Mouse (Mus musculus) limb, embryonic 15.5 days (tissue): ENCODE data around the gene Dtnb. TPM values are rescaled to one million over a fixed set of nuclear protein-coding genes. Genes with fewer than 3 reads are reported as not detected.

Experiments used
- ATAC-seq: fragments of 200-750 bp; cut with Nextera tagmentation; 2 replicates; pipeline ENCODE4 v1.8.0; 2017; ENCODE audit warnings: low read depth, moderate TSS enrichment; ENCODE audit not compliant: insufficient number of reproducible peaks, low FRiP score, low TSS enrichment
- H3K27ac ChIP-seq: fragments of 300-500 bp; sonication (generic); 2 replicates; pipeline ENCODE4 v1.5.1; 2015; ENCODE audit warnings: moderate library complexity, mild to moderate bottlenecking, inconsistent platforms
- H3K27me3 ChIP-seq: fragments of 300-500 bp; sonication (generic); 2 replicates; pipeline ENCODE4 v1.6.1; 2015; ENCODE audit warnings: inconsistent platforms
- H3K36me3 ChIP-seq: fragments of 300-500 bp; sonication (generic); 2 replicates; pipeline ENCODE4 v1.6.1; 2015; ENCODE audit warnings: inconsistent platforms
- H3K4me1 ChIP-seq: fragments of 300-500 bp; sonication (generic); 2 replicates; pipeline ENCODE4 v1.6.1; 2015; ENCODE audit warnings: inconsistent platforms
- H3K4me2 ChIP-seq: fragments of 300-500 bp; sonication (generic); 2 replicates; pipeline ENCODE4 v1.6.1; 2015; ENCODE audit warnings: mild to moderate bottlenecking, inconsistent platforms
- H3K4me3 ChIP-seq: fragments of 300-500 bp; sonication (generic); 2 replicates; pipeline ENCODE4 v1.5.1; 2015; ENCODE audit warnings: mild to moderate bottlenecking, inconsistent platforms
- H3K9ac ChIP-seq: fragments of 300-500 bp; sonication (generic); 2 replicates; pipeline ENCODE4 v1.6.1; 2015; ENCODE audit warnings: inconsistent platforms
- H3K9me3 ChIP-seq: fragments of 300-500 bp; sonication (generic); 2 replicates; pipeline ENCODE4 v1.6.1; 2016; ENCODE audit warnings: inconsistent platforms
- WGBS: fragments of 180-500 bp; shearing (Covaris S2); methylation state at CpG from one replicate; pipeline ENCODE4 v1.1.7; 2015; 5-methylcytosine and 5-hydroxymethylcytosine counted together
- polyA plus RNA-seq: library from polyadenylated mRNA; unstranded; fragments of >200 nt; fragmentation: Nextera tagmentation; extraction: Ambion mirVana; gene quantifications from 2 replicates; pipeline ENCODE4 v1.2.1, GENCODE M21; 2015

Gene Dtnb
- polyA plus RNA-seq, 1 experiment from 2014 or later: 28.6 TPM

DNA sequence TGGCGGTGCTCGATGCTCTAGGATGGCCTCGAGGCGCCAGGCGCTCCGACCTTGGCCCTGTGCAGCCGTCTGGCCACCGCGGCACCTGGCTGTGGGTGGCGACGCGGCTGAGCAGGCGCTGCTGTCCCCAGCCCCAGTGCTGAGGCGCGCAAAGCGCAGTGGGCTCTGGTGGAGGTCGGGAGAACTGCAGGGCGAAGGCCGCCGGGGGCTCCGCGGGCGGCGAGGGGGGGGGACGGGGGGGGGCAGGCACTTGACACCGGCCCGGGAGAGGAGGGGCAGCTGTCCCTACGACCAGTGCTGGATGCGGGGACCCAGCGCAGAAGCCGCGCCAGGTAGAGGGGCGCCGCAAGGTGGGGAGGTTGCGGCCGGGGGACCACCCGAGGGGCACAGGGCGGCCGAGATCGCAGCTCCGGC is 234.1 kb downstream of the Dtnb start:
- Histone ChIP-seq H3K9ac (peak overlapping the region; percentile 78), H3K36me3 (no peaks in the 10 kb centered on the region), H3K9me3 (no peaks in the 10 kb centered on the region), H3K4me2 (peak overlapping the region; percentile 74), H3K27ac (peak overlapping the region; percentile 95), H3K4me3 (peak overlapping the region; percentile 75), H3K27me3 (no peaks in the 10 kb centered on the region), H3K4me1 (peaks cover 38% of the 10 kb centered on the region)
- peak; percentile 68 for ATAC-seq
- under 1% methylated on average over 31 of the region's 41 CpGs for WGBS

DNA sequence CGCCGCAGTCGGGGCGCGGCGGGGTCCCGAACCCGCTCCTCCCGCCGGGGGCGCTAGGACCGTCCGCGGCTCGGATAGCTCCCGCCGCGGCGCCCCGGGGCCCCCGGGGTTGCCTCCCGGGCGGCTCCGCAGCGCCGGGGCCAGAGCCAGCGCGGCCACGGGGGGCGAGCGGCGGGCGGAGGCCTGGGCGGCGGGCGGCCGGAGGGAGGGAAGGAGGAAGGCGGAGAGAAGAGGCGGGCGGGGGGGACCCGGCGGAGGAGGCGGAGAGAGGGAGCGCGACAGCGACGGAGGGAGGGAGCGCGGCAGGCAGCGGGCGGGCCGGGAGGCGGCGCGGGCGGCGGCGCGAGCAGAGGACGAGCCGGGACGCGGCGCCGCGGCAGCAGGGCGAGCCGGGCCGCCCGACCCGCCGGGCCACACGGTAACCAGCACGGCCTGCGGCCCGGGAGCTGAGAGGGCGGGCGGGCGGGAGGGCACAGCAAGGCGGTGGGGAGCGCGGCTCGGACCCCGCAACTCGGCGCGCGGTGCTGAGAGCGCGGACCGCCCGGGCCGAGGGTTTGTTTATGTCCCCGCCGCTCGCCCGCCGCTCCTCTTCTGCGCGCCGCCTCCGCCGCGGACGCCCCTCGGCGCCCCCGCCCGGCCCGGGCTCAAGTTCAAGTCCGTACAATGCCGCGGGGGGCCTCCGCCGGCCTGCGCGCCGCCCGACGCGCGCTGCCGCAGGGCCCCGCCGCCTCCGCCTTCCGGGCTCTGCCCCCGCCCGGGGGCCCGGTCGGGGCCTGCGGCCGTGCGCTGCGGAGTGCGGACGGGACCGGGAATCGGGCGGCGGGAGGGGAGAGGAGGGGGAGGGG is 234.7 kb downstream of the Dtnb start:
- peak overlapping the region; percentile 95 for H3K27ac ChIP-seq
- no peaks in the 10 kb centered on the region for H3K36me3 ChIP-seq
- peaks cover 44% of the 10 kb centered on the region for H3K4me1 ChIP-seq
- WGBS: 1% methylated on average over 64 of the region's 141 CpGs
- peak overlapping the region; percentile 78 for H3K9ac ChIP-seq
- no peaks in the 10 kb centered on the region for H3K9me3 ChIP-seq
- H3K4me2 ChIP-seq: peak overlapping the region; percentile 74
- peak overlapping the region; percentile 75 for H3K4me3 ChIP-seq
- H3K27me3 ChIP-seq: no peaks in the 10 kb centered on the region
- peak; percentile 61 for ATAC-seq

DNA sequence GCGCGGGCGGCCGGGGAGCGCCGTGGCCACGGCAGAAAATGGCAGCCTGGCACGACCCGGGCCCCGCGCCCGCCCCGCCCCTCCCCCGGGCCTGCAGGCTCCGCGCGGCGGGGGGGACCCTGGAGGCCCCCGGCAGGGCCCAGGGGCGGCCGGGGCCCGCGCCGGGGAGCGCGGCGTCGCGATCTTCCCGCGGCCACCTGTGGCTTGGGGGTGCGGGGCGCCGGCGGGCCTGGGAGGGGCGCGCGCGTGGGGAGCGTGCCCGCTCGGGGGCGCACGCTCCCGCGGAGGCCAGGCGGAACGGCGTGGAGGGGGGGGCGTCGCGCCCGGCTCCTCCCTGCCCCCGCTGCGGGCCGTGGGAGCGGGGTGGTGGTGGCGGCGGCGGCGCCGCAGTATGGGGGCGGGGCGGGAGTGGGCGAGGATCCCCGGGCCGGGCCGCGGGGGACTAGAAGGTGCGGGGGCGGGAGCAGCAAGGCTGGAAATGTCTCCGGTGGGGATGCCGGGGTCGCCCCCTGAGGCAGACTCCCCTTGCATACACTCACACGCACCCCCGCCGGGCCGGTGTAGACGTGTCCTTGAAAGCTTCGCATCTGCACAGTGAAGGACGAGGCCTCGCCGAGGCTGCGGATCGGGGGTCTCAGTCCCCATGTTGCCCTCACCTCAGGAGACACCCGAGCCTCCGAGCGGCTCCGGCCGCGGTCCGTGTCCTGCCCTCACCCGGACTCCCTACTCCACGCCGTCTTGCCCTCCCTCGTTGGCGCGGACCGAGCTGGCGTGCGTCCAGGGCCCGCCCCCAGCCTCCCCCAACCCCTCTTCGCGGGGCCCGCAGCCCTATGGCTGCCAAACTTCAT is 235.6 kb downstream of the Dtnb start:
- Histone ChIP-seq H3K4me2 (peak overlapping the region; percentile 74), H3K4me3 (peak overlapping the region; percentile 75), H3K9ac (peak overlapping the region; percentile 78), H3K36me3 (no peaks in the 10 kb centered on the region), H3K27ac (peak overlapping the region; percentile 95), H3K4me1 (peaks cover 49% of the 10 kb centered on the region), H3K27me3 (no peaks in the 10 kb centered on the region), H3K9me3 (no peaks in the 10 kb centered on the region)
- WGBS: under 1% methylated on average over 64 of the region's 105 CpGs
- ATAC-seq: peak; percentile 45

DNA sequence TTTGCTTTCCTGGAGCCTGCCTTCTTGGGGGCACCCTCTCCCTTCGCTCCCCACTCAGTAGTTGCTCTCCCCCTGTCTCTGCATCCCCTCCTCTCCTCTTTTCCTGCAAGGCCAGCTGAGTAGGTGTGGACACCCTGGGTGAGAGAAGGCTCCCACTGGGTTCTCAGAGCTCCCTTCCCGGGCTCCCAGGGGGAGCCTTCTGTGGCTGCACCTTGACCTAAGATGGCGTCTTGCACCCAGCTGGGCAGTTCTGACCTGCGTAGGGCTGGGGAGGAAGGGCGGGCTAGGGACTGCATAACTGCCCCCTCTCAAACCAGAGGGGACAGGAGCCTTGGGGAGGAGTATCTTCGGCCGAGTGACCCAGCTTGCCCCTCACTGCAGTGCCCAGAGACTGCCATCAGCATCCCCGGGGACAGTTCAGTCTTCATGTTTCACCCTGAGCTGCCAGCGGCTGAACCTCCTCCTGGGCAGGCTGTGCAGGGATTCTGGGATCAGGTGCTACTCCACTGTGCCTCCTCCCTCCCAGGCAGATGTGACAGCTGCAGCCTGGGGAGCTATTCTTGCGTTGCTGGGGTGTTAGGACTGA is 236.3 kb downstream of the Dtnb start:
- H3K4me2 ChIP-seq: peak overlapping the region; percentile 74
- WGBS: 3% methylated on average over 10 of the region's 10 CpGs

DNA sequence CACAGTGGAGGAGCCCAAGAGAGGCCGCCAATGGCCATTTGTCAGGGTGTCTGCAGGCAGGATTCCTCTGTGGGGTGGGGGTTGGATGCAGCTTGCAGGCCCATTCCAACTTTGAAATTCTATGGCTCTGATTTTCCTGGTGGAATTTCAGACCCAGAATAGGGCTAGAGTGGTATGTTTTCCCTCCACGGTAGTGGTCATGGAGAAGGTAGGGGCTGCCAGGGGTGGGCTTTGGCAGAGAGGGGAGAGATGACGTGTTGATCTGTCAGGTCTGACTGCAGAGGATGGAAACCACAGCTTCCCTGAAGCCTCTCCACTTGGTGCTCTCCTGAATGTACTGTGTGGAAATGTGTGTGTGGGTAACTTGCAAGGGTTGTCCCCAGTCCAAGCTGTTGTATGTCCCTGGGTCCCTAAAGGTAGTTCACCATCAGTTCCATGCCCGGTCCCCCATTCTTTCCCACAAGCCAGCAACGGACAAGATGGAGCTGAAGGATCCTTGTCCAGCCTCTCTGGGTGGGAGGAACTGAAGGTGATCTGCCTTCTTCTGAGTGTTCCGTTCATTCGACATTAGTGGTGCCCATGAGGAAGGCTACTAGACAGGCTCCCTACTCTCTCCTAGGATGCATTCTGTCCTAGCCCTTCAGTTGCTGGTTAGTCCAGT is 237.5 kb downstream of the Dtnb start:
- Histone ChIP-seq H3K4me2 (peak overlapping the region; percentile 25; the same call in 1 of the 2 replicates), H3K9me3 (no peaks in the 10 kb centered on the region), H3K4me3 (0 out of 2 replicates have a peak overlapping the region, but pooled peaks have one; percentile 1), H3K36me3 (no peaks in the 10 kb centered on the region), H3K27me3 (no peaks in the 10 kb centered on the region), H3K9ac (no peak overlapping the region), H3K27ac (peak overlapping the region; percentile 68), H3K4me1 (peaks cover 52% of the 10 kb centered on the region)
- ATAC-seq: no peak
- 65% methylated on average over 7 of the region's 7 CpGs for WGBS

More for the DNA sequence above, 236.3 kb downstream of the Dtnb start:
- Histone ChIP-seq H3K9me3 (no peaks in the 10 kb centered on the region), H3K27me3 (no peaks in the 10 kb centered on the region), H3K4me3 (peak overlapping the region; percentile 75), H3K36me3 (no peaks in the 10 kb centered on the region), H3K9ac (peak overlapping the region; percentile 78), H3K4me1 (peaks cover 51% of the 10 kb centered on the region), H3K27ac (peak overlapping the region; percentile 95)
- ATAC-seq: no peak

DNA sequence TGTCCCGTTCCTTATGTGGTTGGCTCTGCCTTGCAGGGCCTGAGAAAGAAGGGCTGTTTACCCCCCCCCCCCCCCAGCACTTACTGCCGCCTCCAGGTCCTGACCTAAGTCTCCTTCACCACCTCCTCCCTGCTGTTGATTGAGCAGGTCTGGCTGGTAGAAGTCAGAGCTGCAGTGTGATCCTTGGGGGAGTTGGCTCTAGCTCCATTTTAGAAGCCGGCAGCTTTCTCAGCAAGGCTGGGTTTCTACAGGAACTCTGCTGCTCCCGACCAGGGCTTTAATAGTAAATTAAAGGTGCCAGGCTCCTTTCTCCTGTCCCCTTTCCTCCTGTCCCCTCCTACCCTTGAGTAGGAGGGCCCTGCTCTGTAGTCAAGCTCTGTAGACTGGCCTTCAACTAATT is 238.3 kb downstream of the Dtnb start:
- H3K4me1 ChIP-seq: peaks cover 60% of the 10 kb centered on the region
- H3K9me3 ChIP-seq: no peaks in the 10 kb centered on the region
- peak overlapping the region; percentile 68; the same call in 1 of the 2 replicates for H3K27ac ChIP-seq
- no peak overlapping the region for H3K9ac ChIP-seq
- no peak for ATAC-seq
- H3K4me3 ChIP-seq: 0 out of 2 replicates have a peak overlapping the region, but pooled peaks have one; percentile 1
- H3K36me3 ChIP-seq: no peaks in the 10 kb centered on the region
- WGBS: 20% methylated on average over 4 of the region's 4 CpGs
- H3K27me3 ChIP-seq: no peaks in the 10 kb centered on the region
- H3K4me2 ChIP-seq: peak overlapping the region; percentile 10; the same call in 1 of the 2 replicates

DNA sequence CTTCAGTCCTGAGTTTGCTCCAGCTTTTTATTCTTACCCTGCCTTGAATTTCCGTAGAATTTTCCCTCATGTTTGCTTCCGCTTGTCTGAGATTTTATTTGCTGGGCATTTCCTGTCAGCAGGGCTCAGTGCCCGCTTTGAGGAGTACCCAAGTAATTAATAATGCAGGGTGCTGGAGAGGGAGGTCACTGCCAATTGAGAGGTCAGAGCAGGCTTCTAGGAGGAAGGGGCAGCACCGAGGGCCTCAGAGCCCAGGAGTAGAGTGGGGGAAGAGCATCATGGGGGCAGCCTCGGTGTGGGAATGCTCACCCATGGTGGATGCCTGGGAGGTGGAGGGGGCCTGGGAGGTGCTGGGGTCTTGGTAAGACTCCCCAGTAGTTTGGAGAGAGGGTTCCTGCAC is 239.4 kb downstream of the Dtnb start:
- Histone ChIP-seq H3K9ac (no peak overlapping the region), H3K4me3 (no peak overlapping the region), H3K36me3 (no peaks in the 10 kb centered on the region), H3K9me3 (no peaks in the 10 kb centered on the region), H3K4me1 (peaks cover 61% of the 10 kb centered on the region), H3K27ac (peak overlapping the region; percentile 2), H3K4me2 (no peak overlapping the region; the same call in 1 of the 2 replicates), H3K27me3 (no peaks in the 10 kb centered on the region)
- 23% methylated on average over 5 of the region's 5 CpGs for WGBS
- no peak for ATAC-seq

DNA sequence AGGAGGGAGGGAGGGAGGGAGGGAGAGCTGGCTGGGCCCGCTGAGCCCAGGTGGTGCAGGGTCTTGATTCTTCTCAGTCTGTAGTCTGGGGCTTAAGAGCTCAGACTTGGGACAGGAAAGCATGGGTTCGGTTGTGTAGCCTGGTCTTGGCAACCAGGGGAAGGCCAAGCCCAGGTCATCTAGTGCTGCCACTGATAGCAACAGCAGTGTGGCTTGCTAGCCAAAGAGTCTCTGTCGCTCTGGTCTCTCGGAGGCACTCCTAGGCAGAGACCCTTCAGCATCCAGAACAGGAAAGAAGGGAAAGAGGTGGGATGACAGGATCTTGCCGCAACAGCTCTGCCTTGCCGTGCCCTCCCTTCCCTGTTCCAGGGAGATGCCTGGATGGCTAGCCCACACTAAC is 240.1 kb downstream of the Dtnb start:
- Histone ChIP-seq H3K4me2 (no peak overlapping the region), H3K27ac (no peak overlapping the region), H3K9me3 (no peaks in the 10 kb centered on the region), H3K27me3 (no peaks in the 10 kb centered on the region), H3K36me3 (no peaks in the 10 kb centered on the region), H3K4me1 (peaks cover 68% of the 10 kb centered on the region), H3K4me3 (no peak overlapping the region), H3K9ac (no peak overlapping the region)
- ATAC-seq: no peak
- 53% methylated on average over 6 of the region's 6 CpGs for WGBS

DNA sequence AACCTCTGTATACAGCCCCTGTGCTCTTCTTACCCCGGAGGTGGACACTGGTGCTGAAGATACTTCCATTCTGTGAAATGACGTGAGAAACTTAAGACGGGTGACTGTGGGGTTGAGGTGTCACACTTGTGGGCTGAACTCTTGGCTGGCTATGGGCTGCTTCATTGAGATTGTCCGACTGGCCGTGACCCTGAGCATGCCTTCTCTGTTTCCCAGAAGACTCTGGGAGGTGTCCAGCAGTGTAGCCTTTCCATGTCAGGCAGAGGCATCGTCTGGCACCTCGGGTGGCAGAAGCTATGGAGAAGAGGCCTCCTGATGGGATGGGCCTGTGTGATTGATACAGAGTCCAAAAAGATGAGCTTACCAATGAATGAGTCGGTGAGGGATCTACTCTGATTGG is 241.0 kb downstream of the Dtnb start:
- WGBS: 88% methylated on average over 8 of the region's 8 CpGs

DNA sequence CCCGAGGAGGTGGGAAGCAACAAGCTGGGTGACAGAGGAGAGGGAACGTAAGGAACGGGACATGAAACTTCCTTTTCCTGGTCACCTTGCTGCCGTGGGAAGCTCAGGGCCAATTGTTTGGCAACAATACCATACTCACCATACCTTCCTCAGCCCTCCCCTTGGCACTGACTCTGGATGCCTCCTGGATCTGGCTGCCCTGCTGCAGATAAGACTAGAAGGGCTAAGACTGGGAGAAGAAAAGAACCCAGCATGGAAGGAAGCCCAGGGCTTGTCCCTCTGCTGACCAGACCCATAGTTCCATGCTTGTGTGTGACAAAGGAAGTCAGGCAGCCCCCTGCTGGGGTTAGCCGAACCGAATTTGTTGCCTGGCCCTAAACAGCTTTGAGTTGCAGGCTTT is 243.2 kb downstream of the Dtnb start:
- 52% methylated on average over 6 of the region's 6 CpGs for WGBS
- peaks cover 72% of the 10 kb centered on the region for H3K4me1 ChIP-seq
- ATAC-seq: no peak

More for the DNA sequence above, 241.0 kb downstream of the Dtnb start:
- no peaks in the 10 kb centered on the region for H3K36me3 ChIP-seq
- no peak overlapping the region for H3K4me3 ChIP-seq
- peaks cover 74% of the 10 kb centered on the region for H3K4me1 ChIP-seq
- H3K27me3 ChIP-seq: no peaks in the 10 kb centered on the region
- no peak overlapping the region for H3K27ac ChIP-seq
- H3K4me2 ChIP-seq: no peak overlapping the region
- H3K9me3 ChIP-seq: no peaks in the 10 kb centered on the region
- no peak overlapping the region for H3K9ac ChIP-seq
- ATAC-seq: no peak

DNA sequence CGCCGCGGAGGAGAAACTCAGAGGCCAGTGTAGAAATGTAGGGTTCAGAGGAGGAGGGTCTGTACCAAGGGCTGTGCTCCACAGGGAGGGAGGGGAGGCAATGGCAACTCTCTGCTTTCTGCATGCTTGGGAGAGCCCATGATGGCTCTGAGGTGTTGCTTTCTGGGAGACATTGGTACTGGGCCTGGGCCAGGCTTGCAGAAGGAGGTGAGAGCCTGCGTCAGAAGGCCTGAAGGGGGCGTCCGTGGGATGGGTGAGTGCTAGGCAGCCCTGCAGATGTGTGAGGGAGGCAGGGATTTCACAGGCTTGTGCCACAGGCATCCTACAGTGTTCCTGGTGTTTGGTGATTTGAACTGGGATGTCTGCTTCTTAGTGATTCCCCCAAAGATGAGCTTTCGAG is 244.9 kb downstream of the Dtnb start:
- no peaks in the 10 kb centered on the region for H3K36me3 ChIP-seq
- WGBS: 61% methylated on average over 7 of the region's 7 CpGs
- H3K27ac ChIP-seq: peak overlapping the region; percentile 33; the same call in 1 of the 2 replicates
- ATAC-seq: no peak
- H3K4me3 ChIP-seq: no peak overlapping the region
- no peaks in the 10 kb centered on the region for H3K9me3 ChIP-seq
- H3K9ac ChIP-seq: no peak overlapping the region
- no peaks in the 10 kb centered on the region for H3K27me3 ChIP-seq
- H3K4me1 ChIP-seq: peaks cover 60% of the 10 kb centered on the region
- H3K4me2 ChIP-seq: no peak overlapping the region

More for the DNA sequence above, 243.2 kb downstream of the Dtnb start:
- Histone ChIP-seq H3K4me2 (no peak overlapping the region), H3K36me3 (no peaks in the 10 kb centered on the region), H3K9me3 (no peaks in the 10 kb centered on the region), H3K27ac (no peak overlapping the region), H3K27me3 (no peaks in the 10 kb centered on the region), H3K9ac (no peak overlapping the region), H3K4me3 (no peak overlapping the region)
